21 mouse cellular contexts compared by ENCODE assay signal in the genomic region with DNA sequence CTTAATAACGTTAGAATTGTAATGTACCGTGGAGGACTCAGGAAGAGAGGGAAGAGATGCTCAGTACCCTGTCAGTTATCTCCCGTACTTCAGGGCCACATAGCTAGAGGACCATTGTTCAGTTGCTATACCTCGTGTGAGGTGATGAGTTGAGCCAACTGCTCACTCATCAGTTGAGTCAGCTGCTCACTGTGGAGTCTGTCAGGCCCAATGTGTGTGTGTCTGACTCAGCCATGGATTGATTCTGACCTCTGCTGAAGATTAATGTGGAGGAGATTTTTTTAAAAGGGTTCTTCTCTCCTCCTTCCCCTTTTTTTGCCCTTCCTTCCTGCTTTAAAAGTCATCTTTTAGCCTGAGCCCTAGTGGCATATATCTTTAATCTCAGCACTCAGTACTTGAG. TPM values are rescaled to one million over a fixed set of nuclear protein-coding genes. Genes with fewer than 3 reads are reported as not detected.
A peak's percentile ranks its signal among the peaks of the same experiment; 100 is the strongest.
DNase-seq lines count a peak whose midpoint lies in the region; TF ChIP-seq lines count a peak whose summit lies in the region.
"Had no signal": no experiment of that assay in that cellular context is flagged by ENCODE, and none has a peak within 500 bp of the region (broad histone marks: within the 10 kb centered on the region; RNA-seq: fewer than 3 reads in every experiment).

No protein-coding gene starts in this region.

- no peak overlapping the region for H3K4me2 ChIP-seq in myocyte (ENCODE audit: low read depth)
- H3K4me2 ChIP-seq: embryonic facial prominence, embryonic 12.5 days; embryonic facial prominence, embryonic 15.5 days; heart, embryonic 13.5 days; hindbrain, embryonic 12.5 days; hindbrain, embryonic 15.5 days had no signal

- peaks cover 13% of the 10 kb centered on the region for H3K79me3 ChIP-seq in C2C12 (ENCODE audit: low read depth)

- H3K4me3 ChIP-seq in gastrocnemius, adult 2 months = no peak overlapping the region
- H3K4me3 ChIP-seq in C2C12 (ENCODE audit: insufficient read depth, poor library complexity, severe bottlenecking) = no peak overlapping the region
- no peak overlapping the region for H3K4me3 ChIP-seq in myocyte
- H3K4me3 ChIP-seq: embryonic facial prominence, embryonic 12.5 days; embryonic facial prominence, embryonic 15.5 days; heart, adult 2 months; heart, embryonic 10.5 days; heart, embryonic 13.5 days; hindbrain, embryonic 12.5 days; hindbrain, embryonic 15.5 days had no signal

- H3ac ChIP-seq in C2C12 (ENCODE audit: control insufficient read depth, insufficient read length, low read depth) = no peak overlapping the region
- H3ac ChIP-seq in myocyte (ENCODE audit: control insufficient read depth, insufficient read length) = no peak overlapping the region

- H3K27me3 ChIP-seq in C2C12 (ENCODE audit: control insufficient read depth, insufficient read depth, insufficient read length) = no peaks in the 10 kb centered on the region
- H3K27me3 ChIP-seq in myocyte (ENCODE audit: control insufficient read depth, insufficient read depth, insufficient read length) = no peaks in the 10 kb centered on the region
- H3K27me3 ChIP-seq: embryonic facial prominence, embryonic 12.5 days; embryonic facial prominence, embryonic 15.5 days; heart, embryonic 13.5 days; hindbrain, embryonic 12.5 days; hindbrain, embryonic 15.5 days; Patski had no signal

- H3K36me3 ChIP-seq in C2C12 (ENCODE audit: control insufficient read depth, insufficient read depth) (peaks cover 28% of the 10 kb centered on the region), myocyte (ENCODE audit: control insufficient read depth, insufficient read depth) (peaks cover 16% of the 10 kb centered on the region)
- H3K36me3 ChIP-seq: hindbrain, embryonic 15.5 days had no signal

- no peak for TF ChIP-seq POLR2A in myocyte (IDR thresholded peaks at IDR 0.05; ENCODE audit: insufficient read length, low read depth)

- peak; percentile 52 for DNase-seq in adrenal gland, adult 2 months
- no peak for DNase-seq in adrenal gland, adult 18-20 months (ENCODE audit: low spot score in 2 of 2)
- no peak for DNase-seq in gastrocnemius, adult 2 months
- no peak for DNase-seq in gastrocnemius, postnatal 4 days (ENCODE audit: low spot score in 2 of 2)
- no peak for DNase-seq in ovary, postnatal 14 days (ENCODE audit: low spot score)
- DNase-seq: cerebellum, adult 18-20 months; cerebellum, adult 9-11 months; cerebellum, postnatal 25 days; gastrocnemius, postnatal 14 days; heart, adult 2 months; heart, postnatal 14 days; kidney, adult 2 months had no signal

- peak overlapping the region; percentile 16; the same call in 1 of the 2 replicates for H3K27ac ChIP-seq in gastrocnemius, adult 2 months
- H3K27ac ChIP-seq: embryonic facial prominence, embryonic 12.5 days; embryonic facial prominence, embryonic 15.5 days; heart, adult 2 months; heart, embryonic 10.5 days; heart, embryonic 13.5 days; hindbrain, embryonic 12.5 days; hindbrain, embryonic 15.5 days had no signal

- no peak for TF ChIP-seq CTCF in gastrocnemius, adult 2 months (IDR thresholded peaks at IDR 0.05)
- no peak for TF ChIP-seq CTCF in C2C12 (IDR thresholded peaks at IDR 0.05; ENCODE audit: control insufficient read depth, insufficient read depth, insufficient read length)

- intact Hi-C loops in gastrocnemius, adult 2 months (cut with DNase I) = loop anchor here (10.0 kb wide), 1 partner anchor 246 kb away; no protein-coding TSS in a partner anchor

- H3K79me2 ChIP-seq in C2C12 (ENCODE audit: control insufficient read depth, insufficient read depth) (peaks cover 49% of the 10 kb centered on the region), myocyte (ENCODE audit: control insufficient read depth, insufficient read depth) (peaks cover 29% of the 10 kb centered on the region)

TF ChIP-seq in C2C12, 6 proteins besides CTCF, POLR2A, EP300 and RAD21:
- TF ChIP-seq CEBPB (IDR thresholded peaks at IDR 0.05; ENCODE audit: low read depth) (no peak), MYOD1 (IDR thresholded peaks at IDR 0.05; ENCODE audit: control insufficient read depth, insufficient read length, low read depth) (peak; percentile 18)

TF ChIP-seq in myocyte, 11 proteins besides CTCF, POLR2A, EP300 and RAD21:
- TF ChIP-seq TCF3 (IDR thresholded peaks at IDR 0.05; ENCODE audit: insufficient read length, low read depth) (no peak), POLR2AphosphoS2 (IDR thresholded peaks at IDR 0.05; ENCODE audit: insufficient read length, low read depth) (no peak), REST (IDR thresholded peaks at IDR 0.05; ENCODE audit: insufficient read depth, insufficient read length) (no peak), MYOG (IDR thresholded peaks at IDR 0.05; ENCODE audit: control insufficient read depth in 1 of 3, insufficient read depth in 1 of 3, insufficient read length in 2 of 3, low read depth in 2 of 3) (peak in 1 of 3 experiments; percentile 9), MYOD1 (IDR thresholded peaks at IDR 0.05; ENCODE audit: control insufficient read depth in 1 of 3, insufficient read length in 2 of 3, low read depth in 2 of 3) (peak in 2 of 3 experiments; percentile 36 to 67)
TF ChIP-seq in myocyte: peak in this region for 2.

RNA-seq across cellular contexts. Expression of gene Limd1, which starts 22.0 kb away (rescaled TPM):
- total RNA-seq in adrenal gland, adult 2 months (2021) = 10 to 100 TPM; 28.7 to 33.0 TPM
- 30.2 and 48.8 TPM in 2 replicates for polyA plus RNA-seq in adrenal gland, adult 2 months (2012; rRNA removed)
- total RNA-seq in adrenal gland, adult 18-20 months (2021) = 10 to 100 TPM; 24.7 to 36.9 TPM
- total RNA-seq in gastrocnemius, adult 2 months (2021) = 10 to 100 TPM; 31.5 to 41.1 TPM
- 10 to 100 TPM; 49.4 to 58.0 TPM for total RNA-seq in gastrocnemius, postnatal 4 days (2021)
- polyA plus RNA-seq in C2C12 (2012; fragmentation: generic; extraction: Trizol) (20.0 TPM), myocyte (2012; fragmentation: generic; extraction: Trizol) (23.5 TPM)

RNA-seq across cellular contexts. Expression of gene Sacm1l, which starts 29.1 kb away (rescaled TPM):
- 100 to 1,000 TPM in 1 of 2 experiments, 10 to 100 TPM in 1; 75.2 to 160 TPM for total RNA-seq in adrenal gland, adult 2 months (2021)
- polyA plus RNA-seq in adrenal gland, adult 2 months (2012; rRNA removed) = 1.8 and 2.3 TPM in 2 replicates
- 100 to 1,000 TPM; 158 to 175 TPM for total RNA-seq in adrenal gland, adult 18-20 months (2021)
- 10 to 100 TPM; 19.8 to 22.9 TPM for total RNA-seq in gastrocnemius, adult 2 months (2021)
- total RNA-seq in gastrocnemius, postnatal 4 days (2021) = 10 to 100 TPM; 25.8 to 30.0 TPM
- polyA plus RNA-seq in C2C12 (2012; fragmentation: generic; extraction: Trizol) (9.1 TPM), myocyte (2012; fragmentation: generic; extraction: Trizol) (11.0 TPM)
